Comparison of ENCODE assay signal across 17 mouse cellular contexts in genomic region chr2:181079518-181079917, GRCm38 (mm10). TPM values are rescaled to one million over a fixed set of nuclear protein-coding genes. Genes with fewer than 3 reads are reported as not detected.
DNase-seq lines count a peak whose midpoint lies in the region; ATAC-seq and TF ChIP-seq lines count a peak whose summit lies in the region.
"Had no signal": no experiment of that assay in that cellular context is flagged by ENCODE, and none has a peak within 500 bp of the region (broad histone marks: within the 10 kb centered on the region; RNA-seq: fewer than 3 reads in every experiment).

No protein-coding gene starts in this region.

- H3K9me3 ChIP-seq in liver, embryonic 13.5 days (replicated peaks): no peaks in the 10 kb centered on the region
- no peaks in the 10 kb centered on the region for H3K9me3 ChIP-seq in liver, postnatal 0 days (ENCODE audit: low read length)
- H3K9me3 ChIP-seq: embryonic facial prominence, embryonic 10.5 days; forebrain, embryonic 15.5 days; heart, embryonic 12.5 days; hindbrain, embryonic 10.5 days had no signal

- 0 out of 2 replicates have a peak, but pooled peaks cover 9% of the 10 kb centered on the region for H3K27me3 ChIP-seq in liver, embryonic 13.5 days
- H3K27me3 ChIP-seq in liver, postnatal 0 days (ENCODE audit: insufficient read depth, low read length): no peaks in the 10 kb centered on the region
- H3K27me3 ChIP-seq: forebrain, embryonic 15.5 days had no signal

- WGBS in liver, embryonic 13.5 days (ENCODE audit: insufficient replicate concordance): 46% methylated on average over 2 of the region's 2 CpGs
- 72% methylated on average over 2 of the region's 2 CpGs for WGBS in liver, postnatal 0 days (ENCODE audit: insufficient replicate concordance)

- H3K27ac ChIP-seq in liver, embryonic 13.5 days: peak overlapping the region; percentile 85
- no peak overlapping the region for H3K27ac ChIP-seq in liver, postnatal 0 days (ENCODE audit: low read depth)
- H3K27ac ChIP-seq: embryonic facial prominence, embryonic 10.5 days; forebrain, embryonic 15.5 days; hindbrain, embryonic 10.5 days; hindbrain, embryonic 14.5 days had no signal

- peak overlapping the region; percentile 70 for H3K9ac ChIP-seq in liver, embryonic 13.5 days
- no peak overlapping the region for H3K9ac ChIP-seq in liver, postnatal 0 days (replicated peaks)
- H3K9ac ChIP-seq: forebrain, embryonic 15.5 days; heart, embryonic 12.5 days; hindbrain, embryonic 14.5 days had no signal

- peak overlapping the region; percentile 80 for H3K4me2 ChIP-seq in liver, embryonic 13.5 days
- no peak overlapping the region for H3K4me2 ChIP-seq in liver, postnatal 0 days (ENCODE audit: low read depth, low read length)
- H3K4me2 ChIP-seq: forebrain, embryonic 15.5 days; heart, embryonic 12.5 days; hindbrain, embryonic 14.5 days had no signal

- H3K36me3 ChIP-seq in liver, embryonic 13.5 days: no peaks in the 10 kb centered on the region
- H3K36me3 ChIP-seq in liver, postnatal 0 days (replicated peaks; ENCODE audit: insufficient read depth, low read length): no peaks in the 10 kb centered on the region
- H3K36me3 ChIP-seq: embryonic facial prominence, embryonic 10.5 days; heart, embryonic 12.5 days; hindbrain, embryonic 10.5 days had no signal

- H3K4me1 ChIP-seq in liver, embryonic 13.5 days (replicated peaks): peaks cover 47% of the 10 kb centered on the region
- H3K4me1 ChIP-seq in liver, postnatal 0 days (ENCODE audit: insufficient read depth): no peaks in the 10 kb centered on the region; the same call in 1 of the 2 replicates
- H3K4me1 ChIP-seq: forebrain, embryonic 15.5 days had no signal

- no peak for TF ChIP-seq CTCF in liver, postnatal 0 days (IDR thresholded peaks at IDR 0.05; ENCODE audit: low read depth)

- ATAC-seq in liver, embryonic 13.5 days (ENCODE audit: low read depth): peak; percentile 88
- ATAC-seq in liver, postnatal 0 days: peak; percentile 33; the same call in 1 of the 2 replicates
- ATAC-seq: forebrain, embryonic 15.5 days had no signal

- H3K4me3 ChIP-seq in liver, embryonic 13.5 days (replicated peaks): peak overlapping the region; percentile 4; the same call in 1 of the 2 replicates
- no peak overlapping the region for H3K4me3 ChIP-seq in liver, postnatal 0 days (ENCODE audit: low read depth, low read length)
- H3K4me3 ChIP-seq: embryonic facial prominence, embryonic 10.5 days; forebrain, embryonic 15.5 days; heart, embryonic 12.5 days; hindbrain, embryonic 10.5 days had no signal

- no peak for TF ChIP-seq EP300 in liver, postnatal 0 days (IDR thresholded peaks at IDR 0.05; ENCODE audit: low read depth)

- DNase-seq in c-Kit-negative CD71-positive TER-119-positive erythroid progenitor cells, embryonic 14.5 days (ENCODE audit: low read depth, low spot score): peak; percentile 37
- DNase-seq in c-Kit-positive CD71-positive TER-119-positive erythroid progenitor cells, embryonic 14.5 days (ENCODE audit: low spot score): peak; percentile 63
- peak; percentile 59 for DNase-seq in liver, embryonic 13.5 days
- DNase-seq in liver, postnatal 0 days: no peak
- DNase-seq in urinary bladder, adult 2 months (ENCODE audit: low spot score): no peak
- DNase-seq in adrenal gland, adult 18-20 months (ENCODE audit: low spot score in 2 of 2): no peak
- DNase-seq: adrenal gland, postnatal 10 days; cerebellum, adult 2 months; cerebellum, postnatal 10 days had no signal

RNA-seq across cellular contexts. Expression of gene Chrna4, which starts 36.2 kb away (rescaled TPM):
- 0.46 and 0.56 TPM in 2 replicates for polyA plus RNA-seq in liver, embryonic 13.5 days (2015; fragmentation: Nextera tagmentation; extraction: Ambion mirVana)
- polyA plus RNA-seq in liver, postnatal 0 days (2015; fragmentation: Nextera tagmentation; extraction: Ambion mirVana): 0.02 and 0.05 TPM in 2 replicates
- polyA plus RNA-seq in urinary bladder, adult 2 months (2012; rRNA removed): 0.03 TPM in 2 replicates
- 10 to 100 TPM in 1 of 2 experiments, 1 to 10 TPM in 1; 4.3 to 26.9 TPM for total RNA-seq in adrenal gland, adult 18-20 months (2021)
- total RNA-seq: CH12.LX; heart, adult 8-10 months; heart, postnatal 25 days had no signal

RNA-seq across cellular contexts. Expression of gene Kcnq2, which starts 55.6 kb away (rescaled TPM):
- polyA plus RNA-seq in liver, embryonic 13.5 days (2015; fragmentation: Nextera tagmentation; extraction: Ambion mirVana): 0.16 and 0.20 TPM in 2 replicates
- polyA plus RNA-seq in liver, postnatal 0 days (2015; fragmentation: Nextera tagmentation; extraction: Ambion mirVana): not detected in 2 replicates
- polyA plus RNA-seq in urinary bladder, adult 2 months (2012; rRNA removed): 0.07 and 0.12 TPM in 2 replicates
- 1 to 10 TPM; 5.2 to 7.3 TPM for total RNA-seq in adrenal gland, adult 18-20 months (2021)

Comparison
In these comparisons a context has a peak if more than half of its experiments do, and no peak if none do; other contexts are left out.
1. DNase-seq: peak in c-Kit-negative CD71-positive TER-119-positive erythroid progenitor cells, embryonic 14.5 days (single experiment), c-Kit-positive CD71-positive TER-119-positive erythroid progenitor cells, embryonic 14.5 days (single experiment) and liver, embryonic 13.5 days (single experiment); none in liver, postnatal 0 days (single experiment), urinary bladder, adult 2 months (single experiment) and adrenal gland, adult 18-20 months (0 of 2).